ENCODE assay signal across 15 mouse cellular contexts in the genomic region with DNA sequence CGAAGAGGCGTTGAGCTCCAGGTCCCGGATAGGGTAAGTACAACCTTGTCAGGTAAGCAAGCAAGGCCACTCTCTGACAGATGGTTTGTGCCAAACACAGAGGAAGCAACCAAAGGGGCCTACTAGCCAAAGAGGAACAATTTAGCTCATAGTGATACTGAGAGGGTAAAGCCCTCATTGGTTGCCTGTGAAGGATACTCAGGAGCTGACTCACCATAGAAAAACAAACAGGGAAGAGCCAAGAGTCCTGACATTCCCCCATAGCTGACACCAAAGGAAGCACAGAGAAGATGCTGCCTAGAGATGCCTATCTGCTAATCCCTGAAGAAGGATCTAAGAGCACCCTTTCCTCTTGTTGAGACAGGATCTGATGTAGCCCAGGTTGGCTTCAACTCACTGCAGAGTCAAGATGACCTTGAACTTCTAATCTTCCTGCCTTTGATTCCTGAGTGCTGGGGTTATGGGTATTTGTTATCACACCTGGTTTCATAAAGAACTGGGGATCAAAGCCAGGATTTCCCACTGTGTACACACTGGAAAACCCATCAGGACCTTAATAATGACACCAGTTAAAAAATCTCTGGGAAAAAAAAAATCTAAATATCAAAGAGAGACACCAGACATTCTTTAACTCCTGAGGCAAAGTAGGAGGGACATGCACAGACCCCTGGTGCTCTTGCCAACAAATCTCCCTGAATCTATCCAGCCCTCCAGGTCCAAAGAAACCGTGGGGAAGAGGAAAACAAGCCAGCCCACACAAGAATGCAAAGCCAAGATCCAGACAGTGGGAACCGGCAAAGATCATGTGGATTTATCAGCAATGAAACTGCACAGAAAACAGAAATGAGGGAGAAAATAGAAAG. TPM values are rescaled to one million over a fixed set of nuclear protein-coding genes. Genes with fewer than 3 reads are reported as not detected.
DNase-seq lines count a peak whose midpoint lies in the region; ATAC-seq and TF ChIP-seq lines count a peak whose summit lies in the region.
"Had no signal": no experiment of that assay in that cellular context is flagged by ENCODE, and none has a peak within 500 bp of the region (broad histone marks: within the 10 kb centered on the region; RNA-seq: fewer than 3 reads in every experiment).

No protein-coding gene starts in this region.

- WGBS in kidney, adult 2 months, result 68% methylated on average over 5 of the region's 5 CpGs
- WGBS in heart, embryonic 15.5 days, result 63% methylated on average over 5 of the region's 5 CpGs

- no peak for TF ChIP-seq CTCF in kidney, adult 2 months (conservative IDR thresholded peaks at IDR 0.05; ENCODE audit: insufficient read depth, insufficient read length, low read depth, low read length)

- no peak overlapping the region for H3K4me3 ChIP-seq in kidney, adult 2 months (ENCODE audit: insufficient read depth, low read depth, low read length)
- H3K4me3 ChIP-seq in heart, embryonic 15.5 days, result no peak overlapping the region
- H3K4me3 ChIP-seq: forebrain, embryonic 13.5 days; neural tube, embryonic 12.5 days had no signal

- no peak overlapping the region for H3K9ac ChIP-seq in heart, embryonic 15.5 days
- H3K9ac ChIP-seq: forebrain, embryonic 13.5 days; neural tube, embryonic 12.5 days had no signal

- peaks cover 11% of the 10 kb centered on the region for H3K4me1 ChIP-seq in kidney, adult 2 months (ENCODE audit: control insufficient read depth, insufficient read depth, low read length)
- H3K4me1 ChIP-seq in heart, embryonic 15.5 days (replicated peaks), result peaks cover 6% of the 10 kb centered on the region
- H3K4me1 ChIP-seq: forebrain, embryonic 13.5 days; neural tube, embryonic 12.5 days had no signal

- no peak for ATAC-seq in heart, embryonic 15.5 days (replicated peaks; ENCODE audit: insufficient number of reproducible peaks, insufficient read depth, low FRiP score, low read depth)
- ATAC-seq: forebrain, embryonic 13.5 days had no signal

- peak overlapping the region; percentile 84 for H3K27ac ChIP-seq in kidney, adult 2 months (ENCODE audit: insufficient read depth, low read depth, low read length)
- 0 out of 2 replicates have a peak overlapping the region, but pooled peaks have one; percentile 0 for H3K27ac ChIP-seq in heart, embryonic 15.5 days
- H3K27ac ChIP-seq: forebrain, embryonic 13.5 days; neural tube, embryonic 12.5 days had no signal

- no peaks in the 10 kb centered on the region for H3K36me3 ChIP-seq in kidney, adult 2 months (ENCODE audit: control insufficient read depth, insufficient read depth, low read length)
- no peaks in the 10 kb centered on the region for H3K36me3 ChIP-seq in heart, embryonic 15.5 days
- H3K36me3 ChIP-seq: neural tube, embryonic 12.5 days had no signal

- H3K27me3 ChIP-seq in kidney, adult 2 months (replicated peaks; ENCODE audit: control insufficient read depth, insufficient read depth, low read length), result no peaks in the 10 kb centered on the region
- H3K27me3 ChIP-seq in heart, embryonic 15.5 days, result no peaks in the 10 kb centered on the region
- H3K27me3 ChIP-seq: forebrain, embryonic 13.5 days; neural tube, embryonic 12.5 days had no signal

- no peak for TF ChIP-seq POLR2A in kidney, adult 2 months (IDR thresholded peaks at IDR 0.05; ENCODE audit: low read depth, low read length)

- no peak overlapping the region for H3K4me2 ChIP-seq in heart, embryonic 15.5 days
- H3K4me2 ChIP-seq: forebrain, embryonic 13.5 days; neural tube, embryonic 12.5 days had no signal

- no peaks in the 10 kb centered on the region for H3K9me3 ChIP-seq in heart, embryonic 15.5 days (replicated peaks)
- H3K9me3 ChIP-seq: forebrain, embryonic 13.5 days; neural tube, embryonic 12.5 days had no signal

- DNase-seq in adrenal gland, adult (ENCODE audit: inconsistent age in 2 of 2, low spot score in 1 of 2), result peak; percentile 35 to 73
- DNase-seq in adrenal gland, postnatal 4 days (ENCODE audit: low spot score in 2 of 2), result no peak
- peak; percentile 44 for DNase-seq in kidney, adult 2 months
- no peak for DNase-seq in kidney, postnatal 4 days
- peak; percentile 61 for DNase-seq in 3134 (ENCODE audit: extremely low read depth, insufficient read length, low spot score)
- no peak for DNase-seq in adipocyte (ENCODE audit: low spot score)
- no peak for DNase-seq in urinary bladder, postnatal 25 days (ENCODE audit: low spot score)
- DNase-seq: B cell, adult 2 months; cerebellum, postnatal 10 days; lung, adult 18-20 months; right cerebral cortex, postnatal 25 days had no signal

RNA-seq across cellular contexts. Expression of a gene that starts 3.6 kb away (rescaled TPM):
- total RNA-seq in adrenal gland, postnatal 4 days (2021), result not detected
- not detected in 2 replicates for polyA plus RNA-seq in kidney, adult 2 months (2012; rRNA removed)
- polyA plus RNA-seq in heart, embryonic 15.5 days (2015; fragmentation: Nextera tagmentation; extraction: Ambion mirVana), result not detected in 2 replicates
- total RNA-seq: hematopoietic stem cell, adult 5-6 weeks had no signal
- polyA plus RNA-seq: forebrain, embryonic 13.5 days; neural tube, embryonic 12.5 days had no signal

RNA-seq across cellular contexts. Expression of a gene that starts 18.8 kb away (rescaled TPM):
- total RNA-seq in adrenal gland, postnatal 4 days (2021), result 10 to 100 TPM; 20.2 to 20.9 TPM
- polyA plus RNA-seq in kidney, adult 2 months (2012; rRNA removed), result 17.3 and 22.3 TPM in 2 replicates
- 7.8 and 10.9 TPM in 2 replicates for polyA plus RNA-seq in heart, embryonic 15.5 days (2015; fragmentation: Nextera tagmentation; extraction: Ambion mirVana)

RNA-seq across cellular contexts. Expression of a gene that starts 58.0 kb away (rescaled TPM):
- 10 to 100 TPM; 19.7 to 19.9 TPM for total RNA-seq in adrenal gland, postnatal 4 days (2021)
- polyA plus RNA-seq in kidney, adult 2 months (2012; rRNA removed), result 8.2 and 10.7 TPM in 2 replicates
- polyA plus RNA-seq in heart, embryonic 15.5 days (2015; fragmentation: Nextera tagmentation; extraction: Ambion mirVana), result 1.0 and 2.4 TPM in 2 replicates
- total RNA-seq: hematopoietic stem cell, adult 5-6 weeks had no signal

Comparison
In these comparisons a context has a peak if more than half of its experiments do, and no peak if none do; other contexts are left out.
1. DNase-seq: peak in adrenal gland, adult (2 of 2), kidney, adult 2 months (single experiment) and 3134 (single experiment); none in adrenal gland, postnatal 4 days (0 of 2), kidney, postnatal 4 days (0 of 2), adipocyte (single experiment) and urinary bladder, postnatal 25 days (single experiment).